Mouse (Mus musculus) neural tube, embryonic 12.5 days (tissue): ENCODE data around the gene Soga1. TPM values are rescaled to one million over a fixed set of nuclear protein-coding genes. Genes with fewer than 3 reads are reported as not detected.

Source experiments
- ATAC-seq: fragments of 200-750 bp; cut with Nextera tagmentation; 2 replicates; pipeline ENCODE4 v1.8.0; 2017; ENCODE audit warnings: low read depth, mild to moderate bottlenecking, moderate TSS enrichment, moderate library complexity; ENCODE audit not compliant: low FRiP score
- H3K27ac ChIP-seq: fragments of 300-500 bp; sonication (generic); 2 replicates; pipeline ENCODE4 v1.5.1; 2016
- H3K27me3 ChIP-seq: fragments of 300-500 bp; sonication (generic); replicated peaks from 2 replicates; pipeline ENCODE4 v1.6.1; 2016; ENCODE audit warnings: mild to moderate bottlenecking
- H3K36me3 ChIP-seq: fragments of 300-500 bp; sonication (generic); 2 replicates; pipeline ENCODE4 v1.6.1; 2016; ENCODE audit warnings: mild to moderate bottlenecking
- H3K4me1 ChIP-seq: fragments of 300-500 bp; sonication (generic); 2 replicates; pipeline ENCODE4 v1.6.1; 2016
- H3K4me2 ChIP-seq: fragments of 300-500 bp; sonication (generic); replicated peaks from 2 replicates; pipeline ENCODE4 v1.6.1; 2016; ENCODE audit warnings: mild to moderate bottlenecking
- H3K4me3 ChIP-seq: fragments of 300-500 bp; sonication (generic); 2 replicates; pipeline ENCODE4 v1.5.1; 2016
- H3K9ac ChIP-seq: fragments of 300-500 bp; sonication (generic); 2 replicates; pipeline ENCODE4 v1.6.1; 2016; ENCODE audit warnings: mild to moderate bottlenecking
- H3K9me3 ChIP-seq: fragments of 300-500 bp; sonication (generic); 2 replicates; pipeline ENCODE4 v1.6.1; 2016; ENCODE audit warnings: mild to moderate bottlenecking
- WGBS: fragments of 180-500 bp; shearing (Covaris S2); methylation state at CpG from one replicate; pipeline ENCODE4 v1.1.7; 2016; 5-methylcytosine and 5-hydroxymethylcytosine counted together
- polyA plus RNA-seq: library from polyadenylated mRNA; unstranded; fragments of >200 nt; fragmentation: Nextera tagmentation; extraction: Ambion mirVana; gene quantifications from 2 replicates; pipeline ENCODE4 v1.2.1, GENCODE M21; 2016

Gene Soga1
- polyA plus RNA-seq, 1 experiment from 2014 or later = 6.1 TPM

- no peak for ATAC-seq
- H3K36me3 ChIP-seq = peaks cover 70% of the 10 kb centered on the region
- no peak overlapping the region for H3K4me2 ChIP-seq
- H3K4me3 ChIP-seq = no peak overlapping the region
- H3K9me3 ChIP-seq = peaks cover 4% of the 10 kb centered on the region; the same call in 1 of the 2 replicates
- peaks cover 6% of the 10 kb centered on the region; the same call in 1 of the 2 replicates for H3K4me1 ChIP-seq
- H3K9ac ChIP-seq = no peak overlapping the region
- no peak overlapping the region for H3K27ac ChIP-seq
- no peaks in the 10 kb centered on the region for H3K27me3 ChIP-seq
Observed at GRCm38 (mm10) chr2:157043987-157044386, 35.1 kb downstream of the Soga1 start.

- no peak for ATAC-seq
- Histone ChIP-seq H3K9ac (no peak overlapping the region), H3K4me1 (peaks cover 2% of the 10 kb centered on the region; the same call in 1 of the 2 replicates), H3K36me3 (peaks cover 70% of the 10 kb centered on the region), H3K27me3 (no peaks in the 10 kb centered on the region), H3K4me3 (no peak overlapping the region), H3K27ac (no peak overlapping the region), H3K4me2 (no peak overlapping the region), H3K9me3 (peaks cover 4% of the 10 kb centered on the region; the same call in 1 of the 2 replicates)
- WGBS = 92% methylated on average over 8 of the region's 8 CpGs
Observed at GRCm38 (mm10) chr2:157043556-157043955, 35.5 kb downstream of the Soga1 start.

GRCm38 (mm10) chr2:157041421-157041820, 37.6 kb downstream of the Soga1 start:
- peaks cover 4% of the 10 kb centered on the region; the same call in 1 of the 2 replicates for H3K9me3 ChIP-seq
- ATAC-seq = no peak
- 94% methylated on average over 7 of the region's 7 CpGs for WGBS
- no peaks in the 10 kb centered on the region for H3K4me1 ChIP-seq
- H3K27ac ChIP-seq = no peak overlapping the region
- H3K9ac ChIP-seq = no peak overlapping the region
- H3K4me3 ChIP-seq = no peak overlapping the region
- H3K36me3 ChIP-seq = peaks cover 79% of the 10 kb centered on the region
- no peak overlapping the region for H3K4me2 ChIP-seq
- H3K27me3 ChIP-seq = no peaks in the 10 kb centered on the region

- no peak for ATAC-seq
- H3K27me3 ChIP-seq = no peaks in the 10 kb centered on the region
- no peak overlapping the region for H3K4me2 ChIP-seq
- H3K4me3 ChIP-seq = no peak overlapping the region
- H3K27ac ChIP-seq = no peak overlapping the region
- 84% methylated on average over 17 of the region's 17 CpGs for WGBS
- no peaks in the 10 kb centered on the region for H3K4me1 ChIP-seq
- H3K36me3 ChIP-seq = peaks cover 77% of the 10 kb centered on the region
- H3K9me3 ChIP-seq = peaks cover 4% of the 10 kb centered on the region; the same call in 1 of the 2 replicates
- no peak overlapping the region for H3K9ac ChIP-seq
Observed at GRCm38 (mm10) chr2:157040649-157041046, 38.4 kb downstream of the Soga1 start.

- WGBS = 90% methylated on average over 49 of the region's 50 CpGs
- Histone ChIP-seq H3K9ac (no peak overlapping the region), H3K27ac (no peak overlapping the region), H3K4me1 (no peaks in the 10 kb centered on the region), H3K27me3 (no peaks in the 10 kb centered on the region), H3K4me3 (no peak overlapping the region), H3K36me3 (peaks cover 77% of the 10 kb centered on the region), H3K9me3 (peaks cover under 1% of the 10 kb centered on the region; the same call in 1 of the 2 replicates), H3K4me2 (no peak overlapping the region)
- ATAC-seq = no peak
Observed at GRCm38 (mm10) chr2:157039900-157040648, 39.0 kb downstream of the Soga1 start.

GRCm38 (mm10) chr2:157037303-157037702, 41.8 kb downstream of the Soga1 start:
- no peaks in the 10 kb centered on the region for H3K9me3 ChIP-seq
- ATAC-seq = no peak
- no peaks in the 10 kb centered on the region for H3K4me1 ChIP-seq
- no peak overlapping the region for H3K9ac ChIP-seq
- no peaks in the 10 kb centered on the region for H3K27me3 ChIP-seq
- 48% methylated on average over 9 of the region's 9 CpGs for WGBS
- no peak overlapping the region for H3K27ac ChIP-seq
- H3K36me3 ChIP-seq = peaks cover 86% of the 10 kb centered on the region
- H3K4me2 ChIP-seq = no peak overlapping the region
- H3K4me3 ChIP-seq = no peak overlapping the region

GRCm38 (mm10) chr2:157036400-157036799, 42.7 kb downstream of the Soga1 start:
- peaks cover 83% of the 10 kb centered on the region for H3K36me3 ChIP-seq
- H3K4me1 ChIP-seq = no peaks in the 10 kb centered on the region
- ATAC-seq = no peak
- H3K27me3 ChIP-seq = no peaks in the 10 kb centered on the region
- H3K27ac ChIP-seq = no peak overlapping the region
- no peak overlapping the region for H3K4me3 ChIP-seq
- H3K9me3 ChIP-seq = no peaks in the 10 kb centered on the region
- H3K9ac ChIP-seq = no peak overlapping the region
- 91% methylated on average over 8 of the region's 8 CpGs for WGBS
- H3K4me2 ChIP-seq = no peak overlapping the region

- H3K4me2 ChIP-seq = no peak overlapping the region
- no peak for ATAC-seq
- no peak overlapping the region for H3K27ac ChIP-seq
- no peak overlapping the region for H3K9ac ChIP-seq
- H3K27me3 ChIP-seq = no peaks in the 10 kb centered on the region
- no peak overlapping the region for H3K4me3 ChIP-seq
- peaks cover 83% of the 10 kb centered on the region for H3K36me3 ChIP-seq
- H3K9me3 ChIP-seq = no peaks in the 10 kb centered on the region
- WGBS = 93% methylated on average over 7 of the region's 7 CpGs
- H3K4me1 ChIP-seq = no peaks in the 10 kb centered on the region
Observed at GRCm38 (mm10) chr2:157035371-157035770, 43.7 kb downstream of the Soga1 start.

- Histone ChIP-seq H3K4me1 (no peaks in the 10 kb centered on the region), H3K36me3 (peaks cover 87% of the 10 kb centered on the region), H3K4me2 (no peak overlapping the region), H3K27ac (no peak overlapping the region), H3K27me3 (no peaks in the 10 kb centered on the region), H3K9ac (no peak overlapping the region), H3K9me3 (no peaks in the 10 kb centered on the region), H3K4me3 (no peak overlapping the region)
- ATAC-seq = no peak
- WGBS = 43% methylated on average over 9 of the region's 9 CpGs
Observed at GRCm38 (mm10) chr2:157030804-157031203, 48.2 kb downstream of the Soga1 start.

- no peak for ATAC-seq
- H3K27ac ChIP-seq = no peak overlapping the region
- H3K9me3 ChIP-seq = no peaks in the 10 kb centered on the region
- no peak overlapping the region for H3K9ac ChIP-seq
- no peaks in the 10 kb centered on the region for H3K4me1 ChIP-seq
- no peaks in the 10 kb centered on the region for H3K27me3 ChIP-seq
- 90% methylated on average over 4 of the region's 4 CpGs for WGBS
- no peak overlapping the region for H3K4me3 ChIP-seq
- H3K4me2 ChIP-seq = no peak overlapping the region
- peaks cover 93% of the 10 kb centered on the region for H3K36me3 ChIP-seq
Observed at GRCm38 (mm10) chr2:157028261-157028660, 50.8 kb downstream of the Soga1 start.

- Histone ChIP-seq H3K27ac (no peak overlapping the region), H3K27me3 (no peaks in the 10 kb centered on the region), H3K4me1 (no peaks in the 10 kb centered on the region), H3K9me3 (no peaks in the 10 kb centered on the region), H3K4me2 (no peak overlapping the region), H3K9ac (no peak overlapping the region), H3K4me3 (no peak overlapping the region), H3K36me3 (peaks cover 93% of the 10 kb centered on the region)
- no peak for ATAC-seq
- WGBS = 95% methylated on average over 21 of the region's 21 CpGs
Observed at GRCm38 (mm10) chr2:157027106-157028008, 51.7 kb downstream of the Soga1 start.

- H3K9ac ChIP-seq = no peak overlapping the region
- no peak overlapping the region for H3K4me2 ChIP-seq
- H3K9me3 ChIP-seq = no peaks in the 10 kb centered on the region
- no peak for ATAC-seq
- no peak overlapping the region for H3K27ac ChIP-seq
- no peaks in the 10 kb centered on the region for H3K27me3 ChIP-seq
- no peaks in the 10 kb centered on the region for H3K4me1 ChIP-seq
- peaks cover 99% of the 10 kb centered on the region for H3K36me3 ChIP-seq
- 96% methylated on average over 16 of the region's 16 CpGs for WGBS
- no peak overlapping the region for H3K4me3 ChIP-seq
Observed at GRCm38 (mm10) chr2:157021156-157021555, 57.9 kb downstream of the Soga1 start.
